10 mouse cellular contexts compared by ENCODE assay signal in the genomic region with DNA sequence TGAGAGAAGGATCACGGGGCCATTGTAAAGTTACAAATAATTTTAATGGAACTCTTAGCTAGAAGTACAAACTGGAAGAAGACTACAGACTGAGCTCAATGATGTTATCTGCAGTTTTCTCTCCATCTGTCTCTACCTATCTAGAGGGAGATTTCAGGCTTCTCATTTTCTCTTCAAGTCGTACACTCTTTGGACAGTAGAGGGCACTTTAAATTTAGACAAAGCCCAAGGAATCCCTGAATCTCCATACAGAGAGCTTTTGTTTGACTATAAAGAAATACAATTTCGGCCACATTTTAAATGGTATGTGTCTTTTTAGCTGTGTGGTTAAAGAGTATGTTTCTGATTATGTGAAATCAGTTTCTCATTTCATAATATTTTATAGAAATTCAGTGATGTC.
A peak's percentile ranks its signal among the peaks of the same experiment; 100 is the strongest.
DNase-seq lines count a peak whose midpoint lies in the region; ATAC-seq lines count a peak whose summit lies in the region.
"Had no signal": no experiment of that assay in that cellular context is flagged by ENCODE, and none has a peak within 500 bp of the region (broad histone marks: within the 10 kb centered on the region; RNA-seq: fewer than 3 reads in every experiment).

No protein-coding gene starts in this region.

- no peak overlapping the region for H3K27ac ChIP-seq in neural tube, embryonic 14.5 days (ENCODE audit: low read depth, low read length)
- H3K27ac ChIP-seq: liver, embryonic 15.5 days had no signal

- DNase-seq in cerebellum, postnatal 14 days, result peak; percentile 8 to 53
- DNase-seq in cerebellum, postnatal 36 days, result no peak
- DNase-seq in left cerebral cortex, postnatal 14 days (ENCODE audit: low spot score in 2 of 2), result peak; percentile 31 to 57
- DNase-seq in left cerebral cortex, adult 8-10 months (ENCODE audit: low spot score in 2 of 2), result no peak
- DNase-seq in embryo, embryonic 9.5 days (ENCODE audit: extremely low spot score), result peak; percentile 38
- DNase-seq: cerebellum, adult 11 months had no signal

- no peak overlapping the region for H3K4me3 ChIP-seq in neural tube, embryonic 14.5 days (ENCODE audit: low read depth, low read length)
- H3K4me3 ChIP-seq: liver, embryonic 15.5 days had no signal

- ATAC-seq in neural tube, embryonic 14.5 days (ENCODE audit: low read depth), result peak; percentile 66
- ATAC-seq in inflammation-experienced regulatory T-cells, adult 6 months, result no peak
- no peak for ATAC-seq in erythroblast, adult 5-6 weeks (replicated peaks; ENCODE audit: low FRiP score, poor library complexity, severe bottlenecking)

- H3K9me3 ChIP-seq in neural tube, embryonic 14.5 days (ENCODE audit: control insufficient read depth, low read length), result no peaks in the 10 kb centered on the region
- H3K9me3 ChIP-seq: liver, embryonic 15.5 days had no signal

- H3K4me1 ChIP-seq in neural tube, embryonic 14.5 days (ENCODE audit: control insufficient read depth, insufficient read depth, low read length), result peaks cover 5% of the 10 kb centered on the region

- no peak overlapping the region for H3K4me2 ChIP-seq in neural tube, embryonic 14.5 days (ENCODE audit: low read depth, low read length)
- H3K4me2 ChIP-seq: liver, embryonic 15.5 days had no signal

- H3K36me3 ChIP-seq in neural tube, embryonic 14.5 days (ENCODE audit: control insufficient read depth, insufficient read depth, low read length), result no peaks in the 10 kb centered on the region
- H3K36me3 ChIP-seq: liver, embryonic 15.5 days had no signal

- 20% methylated on average over 3 of the region's 3 CpGs for WGBS in neural tube, embryonic 14.5 days

- no peaks in the 10 kb centered on the region for H3K27me3 ChIP-seq in neural tube, embryonic 14.5 days (ENCODE audit: control insufficient read depth, insufficient read depth, low read length)
- H3K27me3 ChIP-seq: liver, embryonic 15.5 days had no signal

- intact Hi-C loops in left cerebral cortex, postnatal 14 days (cut with DNase I), result loop anchor here (10.0 kb wide), 3 partner anchors 185 to 1155 kb away; a partner anchor contains a TSS

- H3K9ac ChIP-seq in neural tube, embryonic 14.5 days (replicated peaks; ENCODE audit: low read depth, low read length), result no peak overlapping the region
- H3K9ac ChIP-seq: liver, embryonic 15.5 days had no signal

Comparison
In these comparisons a context has a peak if more than half of its experiments do, and no peak if none do; other contexts are left out.
1. DNase-seq: peak in cerebellum, postnatal 14 days (2 of 2), left cerebral cortex, postnatal 14 days (2 of 2) and embryo, embryonic 9.5 days (single experiment); none in cerebellum, postnatal 36 days (0 of 2) and left cerebral cortex, adult 8-10 months (0 of 2).